Mouse (Mus musculus) hindbrain, embryonic 16.5 days (tissue): ENCODE measurements around the gene Mvk. TPM values are rescaled to one million over a fixed set of nuclear protein-coding genes. Genes with fewer than 3 reads are reported as not detected.

Experiments
- ATAC-seq: fragments of 200-750 bp; cut with Nextera tagmentation; 2 replicates; pipeline ENCODE4 v1.8.0; 2017; ENCODE audit warnings: moderate TSS enrichment, moderate library complexity
- H3K27ac ChIP-seq: fragments of 300-500 bp; sonication (generic); 2 replicates; pipeline ENCODE4 v1.5.1; 2014; ENCODE audit warnings: low read depth, mild to moderate bottlenecking, control low read depth, low read length, moderate library complexity
- H3K27me3 ChIP-seq: fragments of 300-500 bp; sonication (generic); replicated peaks from 2 replicates; pipeline ENCODE4 v1.6.1; 2014; ENCODE audit warnings: low read length; ENCODE audit not compliant: control insufficient read depth, insufficient read depth
- H3K36me3 ChIP-seq: fragments of 300-500 bp; sonication (generic); 2 replicates; pipeline ENCODE4 v1.6.1; 2014; ENCODE audit warnings: mild to moderate bottlenecking, low read length, moderate library complexity, mixed read lengths; ENCODE audit not compliant: control insufficient read depth, insufficient read depth
- H3K4me1 ChIP-seq: fragments of 300-500 bp; sonication (generic); 2 replicates; pipeline ENCODE4 v1.6.1; 2014; ENCODE audit warnings: low read depth, low read length; ENCODE audit not compliant: control insufficient read depth, insufficient read depth
- H3K4me2 ChIP-seq: fragments of 300-500 bp; sonication (generic); 2 replicates; pipeline ENCODE4 v1.6.1; 2014; ENCODE audit warnings: mild to moderate bottlenecking, low read length, control low read depth, moderate library complexity
- H3K4me3 ChIP-seq: fragments of 300-500 bp; sonication (generic); 2 replicates; pipeline ENCODE4 v1.5.1; 2014; ENCODE audit warnings: mild to moderate bottlenecking, low read length, control low read depth, moderate library complexity
- H3K9ac ChIP-seq: fragments of 300-500 bp; sonication (generic); 2 replicates; pipeline ENCODE4 v1.6.1; 2014; ENCODE audit warnings: low read depth, mild to moderate bottlenecking, control low read depth, low read length, moderate library complexity
- H3K9me3 ChIP-seq: fragments of 300-500 bp; sonication (generic); 2 replicates; pipeline ENCODE4 v1.6.1; 2014; ENCODE audit warnings: mild to moderate bottlenecking, low read length, moderate library complexity; ENCODE audit not compliant: control insufficient read depth
- WGBS: fragments of 180-500 bp; shearing (Covaris S2); extraction: QIAGEN DNeasy Blood & Tissue Kit; methylation state at CpG from one replicate; pipeline ENCODE4 v1.1.7; 2014; 5-methylcytosine and 5-hydroxymethylcytosine counted together
- polyA plus RNA-seq: library from polyadenylated mRNA; unstranded; fragments of >200 nt; fragmentation: Nextera tagmentation; extraction: Ambion mirVana; gene quantifications from 2 replicates; pipeline ENCODE4 v1.2.1, GENCODE M21; 2015

Gene Mvk
- polyA plus RNA-seq, 1 experiment from 2014 or later, result 86.9 TPM

DNA sequence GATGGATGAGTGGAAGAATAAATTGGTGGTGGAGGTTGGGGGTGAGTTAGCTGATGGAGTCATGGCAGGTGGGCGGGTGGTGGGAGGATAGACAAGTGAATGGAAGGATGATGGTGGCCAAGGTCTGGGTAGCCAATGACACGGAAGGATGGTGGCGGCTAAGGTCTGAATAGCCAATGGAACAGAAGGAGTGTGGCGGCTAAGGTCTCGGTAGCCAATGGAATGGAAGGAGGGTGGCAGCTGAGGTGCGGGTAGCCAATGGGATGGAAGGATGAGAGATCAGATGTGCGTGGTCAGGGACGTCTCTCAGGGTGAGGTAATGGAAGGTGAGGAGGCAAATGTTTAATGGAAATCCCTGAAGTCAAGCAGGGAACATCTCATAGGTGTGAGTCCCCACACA, 46.2 kb downstream of the Mvk start:
- Histone ChIP-seq H3K4me3 (no peak overlapping the region), H3K4me1 (no peaks in the 10 kb centered on the region), H3K9me3 (no peaks in the 10 kb centered on the region), H3K4me2 (no peak overlapping the region), H3K36me3 (no peaks in the 10 kb centered on the region), H3K27me3 (no peaks in the 10 kb centered on the region), H3K27ac (no peak overlapping the region), H3K9ac (no peak overlapping the region)
- ATAC-seq, result no peak
- 95% methylated on average over 8 of the region's 8 CpGs for whole genome bisulfite sequencing

DNA sequence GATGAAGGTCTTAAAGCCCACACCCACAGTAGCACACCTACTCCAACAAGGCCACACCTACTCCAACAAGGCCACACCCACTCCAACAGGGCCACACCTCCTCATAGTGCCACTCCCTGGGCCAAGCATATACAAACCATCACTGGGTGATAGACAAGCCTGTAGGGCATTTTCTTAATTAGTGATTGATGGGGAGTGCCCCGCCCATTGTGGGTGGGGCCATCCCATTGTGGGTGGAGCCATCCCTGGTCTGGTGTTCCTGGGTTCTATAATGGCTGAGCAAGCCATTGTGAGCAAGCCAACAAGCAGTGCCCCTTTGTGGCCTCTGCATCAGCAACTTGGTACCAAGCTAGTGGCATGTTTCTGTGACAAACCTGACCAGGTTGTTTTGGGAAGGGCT, 50.7 kb downstream of the Mvk start:
- 17% methylated on average over 1 of the region's 1 CpGs for WGBS
- Histone ChIP-seq H3K4me3 (no peak overlapping the region), H3K27me3 (no peaks in the 10 kb centered on the region), H3K4me2 (no peak overlapping the region), H3K36me3 (no peaks in the 10 kb centered on the region), H3K9ac (no peak overlapping the region), H3K27ac (no peak overlapping the region), H3K9me3 (no peaks in the 10 kb centered on the region), H3K4me1 (no peaks in the 10 kb centered on the region)
- no peak for ATAC-seq

DNA sequence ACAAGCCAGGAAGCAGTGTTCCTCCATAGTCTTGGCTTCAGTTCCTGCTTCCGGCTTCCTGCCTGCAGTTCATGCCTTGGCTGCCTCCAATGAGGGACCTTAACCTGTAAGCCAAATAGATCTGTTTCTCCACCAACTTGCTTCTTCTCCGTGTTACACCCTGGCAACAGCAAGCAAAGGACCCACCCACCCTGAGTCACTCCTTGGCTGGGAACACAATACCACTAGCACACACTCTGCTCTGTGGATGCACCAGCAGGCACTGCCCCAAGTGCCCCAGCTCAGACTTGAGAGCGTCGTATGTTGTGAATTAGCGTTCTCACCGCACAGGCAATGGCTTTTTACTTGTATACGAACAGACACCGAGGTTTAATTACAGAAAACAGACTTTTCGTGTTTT, 57.2 kb downstream of the Mvk start:
- ATAC-seq, result no peak
- Histone ChIP-seq H3K9ac (no peak overlapping the region), H3K4me2 (no peak overlapping the region), H3K27ac (no peak overlapping the region), H3K4me1 (no peaks in the 10 kb centered on the region), H3K36me3 (no peaks in the 10 kb centered on the region), H3K27me3 (no peaks in the 10 kb centered on the region), H3K9me3 (no peaks in the 10 kb centered on the region), H3K4me3 (no peak overlapping the region)
- 77% methylated on average over 9 of the region's 9 CpGs for WGBS

DNA sequence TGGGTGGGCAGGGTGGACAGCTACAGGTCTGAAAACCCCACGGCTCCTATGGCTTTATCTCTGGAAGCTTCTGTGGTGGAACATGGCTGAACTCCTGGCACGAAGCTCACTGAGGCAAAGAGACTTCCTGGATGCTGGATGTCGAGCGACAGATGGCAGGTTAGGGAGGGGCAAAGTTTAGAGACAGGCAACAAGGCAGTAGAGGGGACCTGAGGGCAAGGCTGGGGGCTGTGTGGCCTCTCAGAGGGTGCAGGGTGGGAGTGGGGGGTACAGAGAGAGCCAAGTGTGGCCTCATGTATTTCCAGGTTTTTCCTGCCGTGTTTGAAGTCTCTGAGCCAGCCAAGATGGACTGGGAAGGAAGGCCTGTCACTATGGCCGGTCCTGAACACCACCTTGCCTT, 60.8 kb downstream of the Mvk start:
- Histone ChIP-seq H3K27ac (no peak overlapping the region), H3K9me3 (no peaks in the 10 kb centered on the region), H3K9ac (no peak overlapping the region), H3K27me3 (no peaks in the 10 kb centered on the region), H3K4me1 (no peaks in the 10 kb centered on the region; the same call in 1 of the 2 replicates), H3K4me2 (no peak overlapping the region), H3K4me3 (no peak overlapping the region), H3K36me3 (no peaks in the 10 kb centered on the region)
- WGBS, result 73% methylated on average over 6 of the region's 6 CpGs
- ATAC-seq, result no peak

DNA sequence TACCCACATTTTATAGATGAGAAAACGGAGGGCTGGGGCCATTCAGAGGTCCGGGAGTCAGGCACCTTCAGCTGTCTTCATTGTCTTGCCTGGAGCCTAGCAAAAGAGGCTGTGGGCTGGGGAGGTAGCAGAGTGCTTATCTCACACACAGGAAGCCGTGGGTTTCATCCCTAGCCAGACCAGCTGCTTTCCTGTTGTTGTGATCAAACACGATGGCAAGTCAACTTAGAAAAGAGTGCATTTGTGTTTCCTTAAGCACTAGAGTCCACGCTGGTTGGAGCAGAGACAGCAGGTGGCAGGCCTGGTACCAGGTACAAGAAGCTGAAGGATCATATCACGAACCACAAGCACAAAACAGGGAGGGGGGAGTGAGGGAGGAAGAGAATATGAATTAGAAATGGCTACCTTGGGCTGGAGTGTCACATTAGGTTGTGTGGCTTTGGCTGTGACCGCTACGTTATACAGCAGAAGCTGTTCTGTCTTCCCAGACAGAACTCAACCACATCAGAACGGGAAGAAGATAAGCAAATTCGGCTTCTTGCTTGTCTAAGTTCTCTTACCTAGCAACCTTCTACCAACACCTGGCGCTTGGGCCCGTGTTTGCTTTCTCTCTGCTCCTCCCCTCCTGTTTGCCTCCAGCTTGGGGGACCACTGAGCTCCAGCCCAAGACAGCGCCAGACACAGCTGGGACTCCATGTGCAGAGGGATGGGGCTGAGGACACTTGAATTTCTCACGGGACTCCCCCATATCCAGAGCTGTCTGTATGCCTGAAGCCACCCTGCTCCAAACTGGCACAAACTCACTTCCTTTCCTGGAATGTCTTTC, 61.4 kb downstream of the Mvk start:
- H3K27ac ChIP-seq, result no peak overlapping the region
- H3K4me3 ChIP-seq, result no peak overlapping the region
- H3K4me2 ChIP-seq, result no peak overlapping the region
- no peaks in the 10 kb centered on the region for H3K9me3 ChIP-seq
- H3K9ac ChIP-seq, result no peak overlapping the region
- no peaks in the 10 kb centered on the region for H3K36me3 ChIP-seq
- H3K4me1 ChIP-seq, result no peaks in the 10 kb centered on the region; the same call in 1 of the 2 replicates
- no peaks in the 10 kb centered on the region for H3K27me3 ChIP-seq
- ATAC-seq, result no peak
- 78% methylated on average over 14 of the region's 14 CpGs for WGBS

DNA sequence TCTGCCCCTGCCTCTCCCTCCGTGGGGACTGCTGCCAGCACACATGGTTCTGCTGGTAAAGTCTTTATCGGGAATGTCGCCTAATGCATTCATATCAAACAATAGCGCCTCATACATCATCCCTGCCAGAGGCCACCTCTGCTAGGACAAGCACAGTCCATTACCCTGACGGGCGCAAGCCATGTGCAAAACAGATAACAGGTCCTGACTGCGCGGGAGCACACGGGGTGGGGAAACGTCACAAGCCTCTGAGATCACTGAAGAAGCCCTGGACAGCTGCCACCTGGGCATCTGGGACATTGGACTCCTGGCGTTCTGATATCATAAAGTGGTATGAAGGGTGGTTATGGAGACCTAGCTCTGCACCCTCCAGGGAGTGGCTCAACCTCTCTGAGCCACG, 63.3 kb downstream of the Mvk start:
- WGBS, result 43% methylated on average over 12 of the region's 12 CpGs
- H3K4me2 ChIP-seq, result no peak overlapping the region
- no peaks in the 10 kb centered on the region for H3K9me3 ChIP-seq

DNA sequence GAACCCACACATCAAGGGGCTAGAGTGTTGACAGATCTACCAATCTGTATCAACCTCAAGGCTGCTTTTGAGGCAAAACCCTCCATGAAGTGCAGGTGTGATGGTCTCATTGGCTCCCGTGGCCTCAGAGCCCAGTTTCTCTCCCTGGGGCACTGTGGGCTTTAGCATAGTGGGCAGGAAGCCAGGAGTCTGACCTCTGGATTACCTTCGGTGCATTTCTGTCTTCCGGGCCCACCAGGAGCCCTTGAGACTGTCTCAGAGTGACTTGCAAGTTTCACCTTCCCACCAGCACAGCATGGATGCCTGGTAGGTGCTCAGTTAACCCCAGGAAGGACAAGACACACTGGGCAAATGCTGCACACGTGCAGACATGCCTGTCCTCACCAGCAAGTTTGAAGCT, 63.9 kb downstream of the Mvk start:
- WGBS, result 60% methylated on average over 4 of the region's 4 CpGs
- Histone ChIP-seq H3K27me3 (no peaks in the 10 kb centered on the region), H3K9ac (no peak overlapping the region), H3K27ac (no peak overlapping the region), H3K4me3 (no peak overlapping the region), H3K9me3 (no peaks in the 10 kb centered on the region), H3K4me2 (no peak overlapping the region), H3K4me1 (no peaks in the 10 kb centered on the region; the same call in 1 of the 2 replicates), H3K36me3 (no peaks in the 10 kb centered on the region)
- no peak for ATAC-seq

More for the DNA sequence above, 63.3 kb downstream of the Mvk start:
- no peak overlapping the region for H3K4me3 ChIP-seq
- H3K27ac ChIP-seq, result no peak overlapping the region
- no peaks in the 10 kb centered on the region for H3K36me3 ChIP-seq
- no peak overlapping the region for H3K9ac ChIP-seq
- H3K27me3 ChIP-seq, result no peaks in the 10 kb centered on the region
- no peak for ATAC-seq
- H3K4me1 ChIP-seq, result no peaks in the 10 kb centered on the region; the same call in 1 of the 2 replicates

DNA sequence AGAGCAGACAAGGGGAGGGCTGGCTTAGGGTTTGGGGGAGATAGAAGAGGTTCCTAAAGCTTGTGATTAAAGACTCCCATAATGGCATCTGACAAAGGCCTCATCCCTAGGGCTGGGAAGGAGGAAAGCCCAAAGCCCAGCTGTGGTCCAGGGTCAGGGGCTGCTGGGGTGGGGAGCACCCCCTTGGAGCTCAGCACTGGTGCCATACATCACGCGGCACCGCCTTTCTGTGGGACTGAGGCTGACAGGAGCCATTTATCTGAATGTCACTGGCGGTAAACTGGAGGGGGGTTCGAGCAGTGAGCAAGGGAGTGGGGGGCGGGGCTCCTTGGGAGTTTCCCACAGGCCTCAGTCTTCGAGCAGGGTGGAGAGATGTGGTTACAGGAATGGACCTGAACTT, 65.4 kb downstream of the Mvk start:
- WGBS, result 65% methylated on average over 7 of the region's 7 CpGs

More for the DNA sequence above, 65.4 kb downstream of the Mvk start:
- H3K36me3 ChIP-seq, result no peaks in the 10 kb centered on the region
- no peak overlapping the region for H3K4me3 ChIP-seq
- no peak for ATAC-seq
- no peak overlapping the region for H3K4me2 ChIP-seq
- no peaks in the 10 kb centered on the region for H3K27me3 ChIP-seq
- H3K4me1 ChIP-seq, result peaks cover 5% of the 10 kb centered on the region
- H3K9me3 ChIP-seq, result no peaks in the 10 kb centered on the region
- no peak overlapping the region for H3K9ac ChIP-seq
- H3K27ac ChIP-seq, result no peak overlapping the region
